Comparison of ENCODE assay signal across 7 mouse cellular contexts in genomic region chr10:81628390-81628789, GRCm38 (mm10). TPM values are rescaled to one million over a fixed set of nuclear protein-coding genes. Genes with fewer than 3 reads are reported as not detected.
DNase-seq lines count a peak whose midpoint lies in the region; ATAC-seq and TF ChIP-seq lines count a peak whose summit lies in the region.

Gene Ankrd24 (plus strand): TSS chr10:81628540.

- no peaks in the 10 kb centered on the region for H3K27me3 ChIP-seq in lung, embryonic 15.5 days
- H3K27me3 ChIP-seq in heart, embryonic 16.5 days (ENCODE audit: control insufficient read depth, insufficient read depth, low read length) = no peaks in the 10 kb centered on the region
- no peaks in the 10 kb centered on the region for H3K27me3 ChIP-seq in limb, embryonic 13.5 days

- DNase-seq in lung, postnatal 36 days = no peak
- no peak for DNase-seq in yolk sac, embryonic 10.5 days (ENCODE audit: low spot score)
- DNase-seq in thymus, postnatal 10 days (ENCODE audit: low spot score in 2 of 2) = no peak

- peaks cover 23% of the 10 kb centered on the region for H3K4me1 ChIP-seq in lung, embryonic 15.5 days
- H3K4me1 ChIP-seq in bone marrow macrophage, adult 2 months (ENCODE audit: control insufficient read depth, insufficient read depth, low read length) = peaks cover 21% of the 10 kb centered on the region
- peaks cover 12% of the 10 kb centered on the region for H3K4me1 ChIP-seq in heart, embryonic 16.5 days (ENCODE audit: control insufficient read depth, insufficient read depth, low read length)
- peaks cover 25% of the 10 kb centered on the region for H3K4me1 ChIP-seq in limb, embryonic 13.5 days

- H3K9me3 ChIP-seq in lung, embryonic 15.5 days = no peaks in the 10 kb centered on the region
- H3K9me3 ChIP-seq in heart, embryonic 16.5 days (replicated peaks; ENCODE audit: control insufficient read depth, low read length) = no peaks in the 10 kb centered on the region
- no peaks in the 10 kb centered on the region for H3K9me3 ChIP-seq in limb, embryonic 13.5 days

- peak within 1 kb of the TSS; percentile 75 for H3K9ac ChIP-seq in lung, embryonic 15.5 days
- H3K9ac ChIP-seq in heart, embryonic 16.5 days (ENCODE audit: low read length) = peak within 1 kb of the TSS; percentile 91
- peak within 1 kb of the TSS; percentile 81 for H3K9ac ChIP-seq in limb, embryonic 13.5 days

- peaks cover 19% of the 10 kb centered on the region for H3K36me3 ChIP-seq in lung, embryonic 15.5 days
- peaks cover 10% of the 10 kb centered on the region for H3K36me3 ChIP-seq in heart, embryonic 16.5 days (ENCODE audit: control insufficient read depth, insufficient read depth)
- H3K36me3 ChIP-seq in limb, embryonic 13.5 days = peaks cover 26% of the 10 kb centered on the region

- H3K27ac ChIP-seq in lung, embryonic 15.5 days = peak within 1 kb of the TSS; percentile 89
- peak within 1 kb of the TSS; percentile 87 for H3K27ac ChIP-seq in bone marrow macrophage, adult 2 months (ENCODE audit: insufficient read depth, low read depth, low read length)
- H3K27ac ChIP-seq in heart, embryonic 16.5 days (ENCODE audit: low read length) = peak within 1 kb of the TSS; percentile 93
- H3K27ac ChIP-seq in limb, embryonic 13.5 days = peak within 1 kb of the TSS; percentile 92

- H3K4me3 ChIP-seq in lung, embryonic 15.5 days = peak within 1 kb of the TSS; percentile 69
- H3K4me3 ChIP-seq in bone marrow macrophage, adult 2 months (ENCODE audit: insufficient read depth, low read length) = peak within 1 kb of the TSS; percentile 75
- H3K4me3 ChIP-seq in heart, embryonic 16.5 days (ENCODE audit: low read length) = peak within 1 kb of the TSS; percentile 90
- H3K4me3 ChIP-seq in limb, embryonic 13.5 days = peak within 1 kb of the TSS; percentile 73

- whole genome bisulfite sequencing in lung, embryonic 15.5 days = 74% methylated on average over 16 of the region's 16 CpGs
- WGBS in heart, embryonic 16.5 days = 74% methylated on average over 16 of the region's 16 CpGs
- 79% methylated on average over 16 of the region's 16 CpGs for WGBS in limb, embryonic 13.5 days

- no peak for TF ChIP-seq CTCF in bone marrow macrophage, adult 2 months (IDR thresholded peaks at IDR 0.05; ENCODE audit: low read depth, low read length)

- ATAC-seq in lung, embryonic 15.5 days (ENCODE audit: borderline replicate concordance, extremely low read depth, low FRiP score, low TSS enrichment) = no peak
- ATAC-seq in heart, embryonic 16.5 days (replicated peaks; ENCODE audit: extremely low read depth, insufficient read depth, low FRiP score) = no peak
- no peak for ATAC-seq in limb, embryonic 13.5 days (ENCODE audit: low FRiP score, low read depth)

- no peak for TF ChIP-seq POLR2A in bone marrow macrophage, adult 2 months (IDR thresholded peaks at IDR 0.05; ENCODE audit: borderline replicate concordance, low read depth, low read length)

- peak within 1 kb of the TSS; percentile 71 for H3K4me2 ChIP-seq in lung, embryonic 15.5 days
- H3K4me2 ChIP-seq in heart, embryonic 16.5 days (ENCODE audit: low read depth, low read length) = peak within 1 kb of the TSS; percentile 96
- peak within 1 kb of the TSS; percentile 85 for H3K4me2 ChIP-seq in limb, embryonic 13.5 days (replicated peaks)

RNA-seq across cellular contexts. Expression of gene Ankrd24, which starts in this region (rescaled TPM):
- polyA plus RNA-seq in lung, embryonic 15.5 days (2015; fragmentation: Nextera tagmentation; extraction: Ambion mirVana) = 8.6 and 9.8 TPM in 2 replicates
- 7.8 and 9.6 TPM in 2 replicates for polyA plus RNA-seq in bone marrow macrophage, adult 2 months (2012; ENCODE audit: insufficient read depth, insufficient read length, missing spikeins)
- 14.6 and 14.8 TPM in 2 replicates for polyA plus RNA-seq in heart, embryonic 16.5 days (2015; fragmentation: Nextera tagmentation; extraction: Ambion mirVana)
- 11.6 and 12.1 TPM in 2 replicates for polyA plus RNA-seq in limb, embryonic 13.5 days (2015; fragmentation: Nextera tagmentation; extraction: Ambion mirVana)
